Mouse (Mus musculus): ENCODE data around the gene Cog4. TPM values are rescaled to one million over a fixed set of nuclear protein-coding genes. Genes with fewer than 3 reads are reported as not detected.
"Not testable (repeated sequence)": the region's sequence is repeated elsewhere in the genome, so short reads cannot be mapped to it uniquely, and the experiment has no call there.

Cog4 gene
- total and polyA plus RNA-seq, 2 experiments from 2014 or later, result 50.9 to 51.0 TPM

GRCm38 (mm10) chr8:110897495-110897894, 51.1 kb downstream of the Cog4 start:
- DNase-seq (ENCODE audit: low spot score), result no peak
- no peak overlapping the region for H3K4me3 ChIP-seq (ENCODE audit: low read depth, low read length)
- no peaks in the 10 kb centered on the region for H3K4me1 ChIP-seq (ENCODE audit: insufficient read depth, low read length)
- no peaks in the 10 kb centered on the region for H3K9me3 ChIP-seq (ENCODE audit: low read length)
- H3K9ac ChIP-seq (replicated peaks; ENCODE audit: low read length, poor library complexity, severe bottlenecking), result no peak overlapping the region
- no peak overlapping the region for H3K27ac ChIP-seq (ENCODE audit: low read depth, low read length)
- no peaks in the 10 kb centered on the region for H3K27me3 ChIP-seq (ENCODE audit: insufficient read depth, low read length)
- peaks cover 11% of the 10 kb centered on the region for H3K36me3 ChIP-seq (ENCODE audit: insufficient read depth, low read length)
- 92% methylated on average over 6 of the region's 6 CpGs for WGBS
- no peak for ATAC-seq (ENCODE audit: low FRiP score)
- TF ChIP-seq CTCF (IDR thresholded peaks at IDR 0.05), result no peak
- H3K4me2 ChIP-seq (ENCODE audit: low read depth, low read length, poor library complexity, severe bottlenecking), result no peak overlapping the region

DNA sequence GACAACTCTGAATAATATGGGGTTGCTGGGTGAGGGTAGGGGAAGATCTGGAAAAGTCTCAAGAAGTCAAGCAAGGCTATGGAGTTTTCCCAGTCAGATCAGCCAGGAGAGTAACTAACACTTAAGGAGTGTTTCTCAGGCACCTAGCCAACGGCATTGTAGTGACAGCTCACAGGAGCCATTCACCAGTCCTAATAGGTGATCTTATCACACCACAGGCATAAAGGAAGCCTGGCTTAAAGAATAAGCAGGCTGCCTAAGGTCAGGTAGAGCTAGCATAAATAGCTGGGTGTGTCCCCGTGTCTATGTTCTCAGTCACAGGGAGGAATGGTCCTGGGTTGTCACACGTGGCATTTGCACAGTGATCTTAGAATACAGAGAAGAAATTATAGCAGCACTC, 54.7 kb downstream of the Cog4 start:
- H3K4me2 ChIP-seq (ENCODE audit: low read depth, low read length, poor library complexity, severe bottlenecking), result no peak overlapping the region
- no peak overlapping the region for H3K9ac ChIP-seq (replicated peaks; ENCODE audit: low read length, poor library complexity, severe bottlenecking)
- TF ChIP-seq CTCF (IDR thresholded peaks at IDR 0.05), result no peak
- H3K9me3 ChIP-seq (ENCODE audit: low read length), result no peaks in the 10 kb centered on the region
- 85% methylated on average over 3 of the region's 3 CpGs for WGBS
- peaks cover 7% of the 10 kb centered on the region for H3K36me3 ChIP-seq (ENCODE audit: insufficient read depth, low read length)
- no peaks in the 10 kb centered on the region for H3K4me1 ChIP-seq (ENCODE audit: insufficient read depth, low read length)
- ATAC-seq (ENCODE audit: low FRiP score) (no peak), DNase-seq (ENCODE audit: low spot score) (no peak)
- H3K27me3 ChIP-seq (ENCODE audit: insufficient read depth, low read length), result no peaks in the 10 kb centered on the region
- no peak overlapping the region for H3K27ac ChIP-seq (ENCODE audit: low read depth, low read length)
- H3K4me3 ChIP-seq (ENCODE audit: low read depth, low read length), result no peak overlapping the region

- Histone ChIP-seq H3K4me1 (ENCODE audit: insufficient read depth, low read length) (no peaks in the 10 kb centered on the region), H3K36me3 (ENCODE audit: insufficient read depth, low read length) (peaks cover 7% of the 10 kb centered on the region), H3K4me3 (ENCODE audit: low read depth, low read length) (peak within 1 kb of the TSS; percentile 65), H3K27me3 (ENCODE audit: insufficient read depth, low read length) (no peaks in the 10 kb centered on the region), H3K27ac (ENCODE audit: low read depth, low read length) (no peak within 1 kb of the TSS), H3K9me3 (ENCODE audit: low read length) (no peaks in the 10 kb centered on the region), H3K4me2 (ENCODE audit: low read depth, low read length, poor library complexity, severe bottlenecking) (peak within 1 kb of the TSS; percentile 65), H3K9ac (replicated peaks; ENCODE audit: low read length, poor library complexity, severe bottlenecking) (peak within 1 kb of the TSS; percentile 52; the same call in 1 of the 2 replicates)
- TF ChIP-seq CTCF (IDR thresholded peaks at IDR 0.05), result no peak
- ATAC-seq (ENCODE audit: low FRiP score), result peak; percentile 84
- peak; percentile 84 for DNase-seq (ENCODE audit: low spot score)
- 3% methylated on average over 30 of the region's 30 CpGs for WGBS
Measured at GRCm38 (mm10) chr8:110901839-110902578, 55.6 kb downstream of the Cog4 start, which contains the start of gene Fuk. Gene Fuk, minus strand, starts transcription at chr8:110902488.

DNA sequence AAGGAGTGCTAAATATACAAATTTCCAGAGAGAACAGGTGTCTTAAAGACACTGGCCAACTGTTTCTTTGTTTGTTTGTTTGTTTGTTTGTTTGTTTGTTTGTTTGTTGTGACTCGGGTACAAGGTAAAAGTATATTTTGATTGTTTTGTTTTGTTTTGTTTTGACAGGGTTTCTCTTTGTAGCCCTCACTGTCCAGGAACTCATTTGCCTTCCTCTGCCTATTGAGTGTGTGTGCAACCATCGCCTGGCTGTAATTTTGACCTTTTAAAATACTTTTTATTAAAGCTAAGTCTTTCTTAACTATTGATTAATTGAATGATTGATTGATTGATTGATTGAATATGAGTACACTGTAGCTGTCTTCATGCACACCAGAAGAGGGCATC, 56.2 kb downstream of the Cog4 start:
- Histone ChIP-seq H3K9ac (replicated peaks; ENCODE audit: low read length, poor library complexity, severe bottlenecking) (no peak overlapping the region), H3K4me2 (ENCODE audit: low read depth, low read length, poor library complexity, severe bottlenecking) (peak overlapping the region; percentile 65), H3K9me3 (ENCODE audit: low read length) (no peaks in the 10 kb centered on the region), H3K27me3 (ENCODE audit: insufficient read depth, low read length) (no peaks in the 10 kb centered on the region), H3K4me1 (ENCODE audit: insufficient read depth, low read length) (no peaks in the 10 kb centered on the region), H3K4me3 (ENCODE audit: low read depth, low read length) (peak overlapping the region; percentile 65; the same call in 1 of the 2 replicates), H3K36me3 (ENCODE audit: insufficient read depth, low read length) (peaks cover 7% of the 10 kb centered on the region; the same call in 1 of the 2 replicates), H3K27ac (ENCODE audit: low read depth, low read length) (no peak overlapping the region)
- ATAC-seq (ENCODE audit: low FRiP score) (no peak), DNase-seq (ENCODE audit: low spot score) (no peak)
- TF ChIP-seq CTCF (IDR thresholded peaks at IDR 0.05), result no peak
- WGBS, result 66% methylated on average over 2 of the region's 2 CpGs

DNA sequence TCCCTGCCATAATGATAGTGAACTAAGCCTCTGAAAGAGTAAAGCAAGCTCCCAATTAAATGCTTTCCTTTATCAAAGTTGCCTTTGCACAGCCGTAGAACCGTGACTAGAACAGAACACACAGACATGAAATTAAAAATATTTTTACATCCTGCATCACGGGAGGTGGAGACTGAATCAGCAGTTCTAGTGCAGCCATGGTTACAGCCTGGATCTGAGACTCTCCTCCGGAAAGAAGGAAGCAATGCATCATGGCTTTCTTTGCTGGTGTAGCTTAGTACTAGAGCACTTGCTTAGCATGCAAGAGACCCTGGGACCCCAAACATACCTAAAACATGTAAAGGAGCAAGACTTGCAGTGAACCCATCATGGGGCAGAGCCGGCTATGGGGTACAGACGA, 59.0 kb downstream of the Cog4 start:
- WGBS, result 85% methylated on average over 6 of the region's 6 CpGs

GRCm38 (mm10) chr8:110906682-110907081, 60.3 kb downstream of the Cog4 start:
- 97% methylated on average over 1 of the region's 1 CpGs for WGBS

More for the DNA sequence above, 59.0 kb downstream of the Cog4 start:
- Histone ChIP-seq H3K9ac (replicated peaks; ENCODE audit: low read length, poor library complexity, severe bottlenecking) (no peak overlapping the region), H3K9me3 (ENCODE audit: low read length) (no peaks in the 10 kb centered on the region), H3K4me3 (ENCODE audit: low read depth, low read length) (no peak overlapping the region), H3K4me1 (ENCODE audit: insufficient read depth, low read length) (no peaks in the 10 kb centered on the region), H3K27me3 (ENCODE audit: insufficient read depth, low read length) (no peaks in the 10 kb centered on the region), H3K27ac (ENCODE audit: low read depth, low read length) (no peak overlapping the region), H3K36me3 (ENCODE audit: insufficient read depth, low read length) (no peaks in the 10 kb centered on the region), H3K4me2 (ENCODE audit: low read depth, low read length, poor library complexity, severe bottlenecking) (no peak overlapping the region)
- DNase-seq (ENCODE audit: low spot score) (no peak), ATAC-seq (ENCODE audit: low FRiP score) (no peak)
- TF ChIP-seq CTCF (IDR thresholded peaks at IDR 0.05), result no peak

DNA sequence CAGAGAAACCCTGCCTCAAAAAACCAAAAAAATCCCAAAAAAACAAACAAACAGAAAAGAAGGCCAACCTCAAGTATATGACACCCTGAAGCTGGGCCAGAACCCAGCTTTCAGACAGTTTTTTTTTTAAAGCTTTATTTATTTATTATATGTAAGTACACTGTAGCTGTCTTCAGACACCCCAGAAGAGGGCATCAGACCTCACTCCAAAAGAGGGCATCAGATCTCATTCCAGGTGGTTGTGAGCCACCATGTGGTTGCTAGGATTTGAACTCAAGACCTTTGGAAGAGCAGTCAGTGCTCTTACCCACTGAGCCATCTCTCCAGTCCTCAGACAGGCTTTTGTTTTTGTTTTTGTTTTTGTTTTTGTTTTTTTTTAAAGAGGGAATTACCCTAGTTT, 63.5 kb downstream of the Cog4 start:
- not testable (repeated sequence) for H3K9me3 ChIP-seq (ENCODE audit: low read length); ATAC-seq (ENCODE audit: low FRiP score); H3K27me3 ChIP-seq (ENCODE audit: insufficient read depth, low read length); H3K9ac ChIP-seq (replicated peaks; ENCODE audit: low read length, poor library complexity, severe bottlenecking); H3K27ac ChIP-seq (ENCODE audit: low read depth, low read length); H3K4me3 ChIP-seq (ENCODE audit: low read depth, low read length); H3K36me3 ChIP-seq (ENCODE audit: insufficient read depth, low read length); H3K4me2 ChIP-seq (ENCODE audit: low read depth, low read length, poor library complexity, severe bottlenecking); H3K4me1 ChIP-seq (ENCODE audit: insufficient read depth, low read length); DNase-seq (ENCODE audit: low spot score)

More at GRCm38 (mm10) chr8:110906682-110907081, 60.3 kb downstream of the Cog4 start:
- TF ChIP-seq CTCF (IDR thresholded peaks at IDR 0.05), result no peak
- no peaks in the 10 kb centered on the region for H3K9me3 ChIP-seq (ENCODE audit: low read length)
- H3K4me3 ChIP-seq (ENCODE audit: low read depth, low read length), result no peak overlapping the region
- no peak overlapping the region for H3K4me2 ChIP-seq (ENCODE audit: low read depth, low read length, poor library complexity, severe bottlenecking)
- H3K4me1 ChIP-seq (ENCODE audit: insufficient read depth, low read length), result no peaks in the 10 kb centered on the region
- H3K27me3 ChIP-seq (ENCODE audit: insufficient read depth, low read length), result no peaks in the 10 kb centered on the region
- H3K9ac ChIP-seq (replicated peaks; ENCODE audit: low read length, poor library complexity, severe bottlenecking), result no peak overlapping the region
- no peak for ATAC-seq (ENCODE audit: low FRiP score)
- no peaks in the 10 kb centered on the region for H3K36me3 ChIP-seq (ENCODE audit: insufficient read depth, low read length)
- no peak for DNase-seq (ENCODE audit: low spot score)
- no peak overlapping the region for H3K27ac ChIP-seq (ENCODE audit: low read depth, low read length)
